Mouse (Mus musculus) ES-E14 (cell line): ENCODE results near the gene Ropn1. TPM values are rescaled to one million over a fixed set of nuclear protein-coding genes. Genes with fewer than 3 reads are reported as not detected.

Experiments
- DNase-seq: peaks from one replicate; pipeline ENCODE4 v3.0.0-alpha.2; 2013; ENCODE audit warnings: low read depth, low spot score
- H3K27ac ChIP-seq: 2 replicates; pipeline ENCODE4 v1.5.1; 2012; ENCODE audit warnings: low read depth, mild to moderate bottlenecking, low read length, moderate library complexity, mixed read lengths; ENCODE audit not compliant: poor library complexity, insufficient read depth, severe bottlenecking
- H3K36me3 ChIP-seq: 2 replicates; pipeline ENCODE4 v1.6.1; 2012; ENCODE audit warnings: mild to moderate bottlenecking, low read length, moderate library complexity, mixed read lengths; ENCODE audit not compliant: control insufficient read depth, poor library complexity, insufficient read depth, severe bottlenecking
- H3K4me1 ChIP-seq, 2 experiments: fragments of 150-350 bp in 1 of 2; sonication (generic) in 1 of 2; 2 replicates each; pipeline ENCODE4 v1.6.1; 2012; ENCODE audit warnings: low read length in 2 of 2, mild to moderate bottlenecking in 1 of 2, mixed read lengths in 1 of 2; ENCODE audit not compliant: control insufficient read depth in 2 of 2, insufficient read depth in 2 of 2, poor library complexity in 1 of 2
- H3K4me3 ChIP-seq, 2 experiments: fragments of 150-350 bp in 1 of 2; sonication (generic) in 1 of 2; 2 replicates each; pipeline ENCODE4 v1.5.1; 2012; ENCODE audit warnings: low read length in 2 of 2, low read depth in 1 of 2, mild to moderate bottlenecking in 1 of 2, mixed read lengths in 1 of 2; ENCODE audit not compliant: insufficient read depth in 1 of 2, poor library complexity in 1 of 2, severe bottlenecking in 1 of 2
- H3K9ac ChIP-seq: 2 replicates; pipeline ENCODE4 v1.6.1; 2012; ENCODE audit warnings: low read depth, mild to moderate bottlenecking, low read length, mixed read lengths; ENCODE audit not compliant: poor library complexity, insufficient read depth, severe bottlenecking
- H3K9me3 ChIP-seq: fragments of 150-350 bp; sonication (generic); 2 replicates; pipeline ENCODE4 v1.6.1; 2012; ENCODE audit warnings: low read depth, mild to moderate bottlenecking, low read length; ENCODE audit not compliant: control insufficient read depth, insufficient read depth
- CHD2 ChIP-seq: IDR thresholded peaks from 2 replicates; pipeline ENCODE4 v1.6.1; 2014; ENCODE audit warnings: mild to moderate bottlenecking, low read depth, low read length, inconsistent platforms
- HCFC1 ChIP-seq: IDR thresholded peaks from 2 replicates; pipeline ENCODE4 v1.6.1; 2012; ENCODE audit warnings: low read length, inconsistent platforms, borderline replicate concordance; ENCODE audit not compliant: insufficient read depth
- MAFK ChIP-seq: IDR thresholded peaks from 2 replicates; pipeline ENCODE4 v1.6.1; 2014; ENCODE audit warnings: mild to moderate bottlenecking, low read depth, low read length, inconsistent platforms; ENCODE audit not compliant: insufficient read depth
- ZC3H11A ChIP-seq: IDR thresholded peaks from 2 replicates; pipeline ENCODE4 v1.6.1; 2012; ENCODE audit warnings: low read depth, mild to moderate bottlenecking, inconsistent platforms, low read length, borderline replicate concordance
- ZNF384 ChIP-seq: IDR thresholded peaks from 2 replicates; pipeline ENCODE4 v1.6.1; 2012; ENCODE audit warnings: low read depth, low read length, inconsistent platforms
- in situ Hi-C, 2 experiments: fragments of 600-800 bp; cut with MboI; formaldehyde crosslinking; loops; one replicate each; pipeline ENCODE4 v1.15.1; 2025; ENCODE audit warnings: low sequenced_read_pairs in 2 of 2, inconsistent platforms in 1 of 2; ENCODE audit not compliant: unreplicated experiment in 2 of 2
- total RNA-seq: library from RNA; depleted of rRNA; stranded (reverse); fragments of 300-350 nt; gene quantifications from 2 replicates; pipeline ENCODE4 v1.2.3, GENCODE M21; 2012

Ropn1 gene
- total RNA-seq, 1 experiment, result not detected

GRCm38 (mm10) chr16:34610137-34610536, 39.6 kb upstream of the Ropn1 start:
- no peak overlapping the region for H3K27ac ChIP-seq
- no peak for DNase-seq
- in situ Hi-C loops, result no loop called here
- no peak overlapping the region for H3K4me3 ChIP-seq
- H3K9ac ChIP-seq, result no peak overlapping the region
- H3K4me1 ChIP-seq, result no peaks in the 10 kb centered on the region
- TF ChIP-seq ZC3H11A, result no peak
- TF ChIP-seq CHD2, result no peak
- no peak for TF ChIP-seq MAFK
- no peak for TF ChIP-seq HCFC1
- TF ChIP-seq ZNF384, result no peak
- no peaks in the 10 kb centered on the region for H3K9me3 ChIP-seq
- no peaks in the 10 kb centered on the region for H3K36me3 ChIP-seq

DNA sequence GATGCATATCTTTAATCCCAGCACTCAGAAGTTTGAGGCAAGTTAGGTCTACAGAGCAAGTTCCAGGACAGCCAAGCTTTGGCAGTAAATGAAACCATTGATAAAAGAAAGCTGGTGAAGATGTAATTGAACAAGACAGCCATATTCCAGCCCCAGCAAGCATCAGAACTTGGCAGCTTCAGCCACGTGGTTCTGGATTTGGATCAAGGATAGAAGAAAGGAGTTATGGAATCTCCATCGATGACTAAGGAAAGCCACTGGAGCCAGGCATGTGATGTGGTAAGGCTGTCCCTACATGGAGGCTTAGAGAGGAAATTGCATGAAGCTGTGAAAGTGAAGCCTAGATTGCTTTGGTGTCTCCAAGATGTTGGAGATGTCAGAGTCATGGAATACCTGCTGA, 35.7 kb upstream of the Ropn1 start:
- no peak overlapping the region for H3K4me3 ChIP-seq
- H3K27ac ChIP-seq, result no peak overlapping the region
- DNase-seq, result no peak
- H3K36me3 ChIP-seq, result no peaks in the 10 kb centered on the region
- in situ Hi-C loops, result no loop called here
- no peaks in the 10 kb centered on the region for H3K9me3 ChIP-seq
- H3K9ac ChIP-seq, result no peak overlapping the region
- no peaks in the 10 kb centered on the region for H3K4me1 ChIP-seq
- TF ChIP-seq CHD2, result no peak
- no peak for TF ChIP-seq MAFK
- no peak for TF ChIP-seq ZC3H11A
- TF ChIP-seq HCFC1, result no peak
- TF ChIP-seq ZNF384, result no peak

- Histone ChIP-seq H3K4me1 (no peaks in the 10 kb centered on the region), H3K4me3 (no peak overlapping the region), H3K9ac (no peak overlapping the region), H3K36me3 (no peaks in the 10 kb centered on the region), H3K27ac (no peak overlapping the region), H3K9me3 (no peaks in the 10 kb centered on the region)
- no peak for DNase-seq
- TF ChIP-seq ZNF384 (no peak), MAFK (no peak), ZC3H11A (no peak), CHD2 (no peak), HCFC1 (no peak)
- in situ Hi-C loops, result no loop called here
Observed at GRCm38 (mm10) chr16:34627591-34627990, 22.1 kb upstream of the Ropn1 start.

DNA sequence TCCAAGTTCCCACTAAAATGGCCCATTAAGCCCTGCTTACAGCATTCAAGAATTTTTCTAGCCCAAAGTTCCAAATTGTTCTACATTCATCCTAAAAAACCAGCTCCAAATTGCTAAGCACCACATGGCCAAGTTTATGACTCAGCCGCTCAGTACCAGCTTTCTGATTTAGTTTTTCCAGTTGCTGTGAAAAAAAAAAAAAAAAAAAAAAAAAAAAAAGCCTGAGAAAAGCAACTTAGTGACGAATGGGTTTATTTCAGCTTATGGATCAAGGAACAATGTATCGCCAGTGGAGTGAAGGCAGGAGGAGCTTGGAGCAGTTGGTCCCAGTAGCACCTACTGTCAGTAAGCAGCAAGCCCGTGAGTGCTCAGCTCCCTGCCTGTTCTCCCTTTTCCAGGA, 21.3 kb upstream of the Ropn1 start:
- in situ Hi-C loops, result no loop called here
- TF ChIP-seq ZNF384, result no peak
- no peak for TF ChIP-seq MAFK
- no peak for TF ChIP-seq CHD2
- TF ChIP-seq HCFC1, result no peak
- no peak for TF ChIP-seq ZC3H11A

DNA sequence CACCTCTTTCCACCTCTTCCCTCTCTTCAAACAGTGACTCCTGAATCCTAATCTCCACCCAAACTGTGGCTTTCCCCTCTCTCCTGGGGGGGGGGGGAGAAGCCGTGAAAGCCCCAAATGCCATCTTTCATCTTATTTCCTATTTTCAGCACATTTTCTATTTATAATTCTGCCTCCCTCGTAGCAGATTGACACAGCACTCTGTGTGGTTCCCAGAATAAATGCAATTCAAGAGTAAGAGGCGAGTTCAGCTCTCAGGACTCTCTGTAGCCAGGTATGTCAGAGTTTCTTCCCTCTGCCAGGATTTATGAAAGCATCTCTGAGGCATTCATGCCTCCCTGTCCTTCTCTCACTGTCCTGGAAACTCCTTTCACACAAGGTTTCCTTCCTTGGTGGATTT, 14.2 kb upstream of the Ropn1 start:
- no peak for DNase-seq
- Histone ChIP-seq H3K4me3 (no peak overlapping the region), H3K9ac (no peak overlapping the region), H3K36me3 (no peaks in the 10 kb centered on the region), H3K9me3 (no peaks in the 10 kb centered on the region), H3K4me1 (no peaks in the 10 kb centered on the region), H3K27ac (no peak overlapping the region)
- in situ Hi-C loops, result no loop called here
- TF ChIP-seq CHD2 (no peak), MAFK (no peak), HCFC1 (no peak), ZC3H11A (no peak), ZNF384 (no peak)

More for the DNA sequence above, 21.3 kb upstream of the Ropn1 start:
- no peaks in the 10 kb centered on the region for H3K9me3 ChIP-seq
- H3K9ac ChIP-seq, result no peak overlapping the region
- no peak for DNase-seq
- no peaks in the 10 kb centered on the region for H3K4me1 ChIP-seq
- H3K4me3 ChIP-seq, result no peak overlapping the region
- no peak overlapping the region for H3K27ac ChIP-seq
- H3K36me3 ChIP-seq, result no peaks in the 10 kb centered on the region
